Mouse (Mus musculus) neural tube, embryonic 14.5 days (tissue): ENCODE results near the gene Lamtor2. TPM values are rescaled to one million over a fixed set of nuclear protein-coding genes. Genes with fewer than 3 reads are reported as not detected.

Experiments
- ATAC-seq: fragments of 200-750 bp; cut with Nextera tagmentation; 2 replicates; pipeline ENCODE4 v1.8.0; 2017; ENCODE audit warnings: low read depth, mild to moderate bottlenecking, moderate TSS enrichment, moderate library complexity
- H3K27ac ChIP-seq: fragments of 300-500 bp; sonication (generic); 2 replicates; pipeline ENCODE4 v1.5.1; 2014; ENCODE audit warnings: low read depth, mild to moderate bottlenecking, control low read depth, low read length, moderate library complexity, mixed read lengths
- H3K27me3 ChIP-seq: fragments of 300-500 bp; sonication (generic); 2 replicates; pipeline ENCODE4 v1.6.1; 2014; ENCODE audit warnings: low read length; ENCODE audit not compliant: control insufficient read depth, insufficient read depth
- H3K36me3 ChIP-seq: fragments of 300-500 bp; sonication (generic); 2 replicates; pipeline ENCODE4 v1.6.1; 2014; ENCODE audit warnings: low read length, mixed read lengths; ENCODE audit not compliant: control insufficient read depth, insufficient read depth
- H3K4me1 ChIP-seq: fragments of 300-500 bp; sonication (generic); 2 replicates; pipeline ENCODE4 v1.6.1; 2014; ENCODE audit warnings: low read length; ENCODE audit not compliant: control insufficient read depth, insufficient read depth
- H3K4me2 ChIP-seq: fragments of 300-500 bp; sonication (generic); 2 replicates; pipeline ENCODE4 v1.6.1; 2014; ENCODE audit warnings: mild to moderate bottlenecking, low read depth, low read length, control low read depth
- H3K4me3 ChIP-seq: fragments of 300-500 bp; sonication (generic); 2 replicates; pipeline ENCODE4 v1.5.1; 2014; ENCODE audit warnings: low read depth, low read length, control low read depth, mixed read lengths
- H3K9ac ChIP-seq: fragments of 300-500 bp; sonication (generic); replicated peaks from 2 replicates; pipeline ENCODE4 v1.6.1; 2014; ENCODE audit warnings: low read depth, mild to moderate bottlenecking, control low read depth, low read length, mixed read lengths
- H3K9me3 ChIP-seq: fragments of 300-500 bp; sonication (generic); 2 replicates; pipeline ENCODE4 v1.6.1; 2016; ENCODE audit warnings: low read length; ENCODE audit not compliant: control insufficient read depth
- WGBS: fragments of 180-500 bp; shearing (Covaris S2); extraction: QIAGEN DNeasy Blood & Tissue Kit; methylation state at CpG from one replicate; pipeline ENCODE4 v1.1.7; 2014; 5-methylcytosine and 5-hydroxymethylcytosine counted together
- polyA plus RNA-seq: library from polyadenylated mRNA; unstranded; fragments of >200 nt; fragmentation: Nextera tagmentation; extraction: Ambion mirVana; gene quantifications from 2 replicates; pipeline ENCODE4 v1.2.1, GENCODE M21; 2014

Gene Lamtor2
- polyA plus RNA-seq, 1 experiment from 2014 or later = 97.0 TPM

- 98% methylated on average over 10 of the region's 10 CpGs for WGBS
- peaks cover 37% of the 10 kb centered on the region for H3K36me3 ChIP-seq
- no peak overlapping the region for H3K4me3 ChIP-seq
- no peaks in the 10 kb centered on the region for H3K9me3 ChIP-seq
- no peak overlapping the region for H3K9ac ChIP-seq
- H3K4me2 ChIP-seq = no peak overlapping the region
- no peak for ATAC-seq
- no peaks in the 10 kb centered on the region for H3K4me1 ChIP-seq
- no peaks in the 10 kb centered on the region for H3K27me3 ChIP-seq
- no peak overlapping the region for H3K27ac ChIP-seq
These were observed 17.5 kb upstream of the Lamtor2 start for GRCm38 (mm10) chr3:88570341-88570740.

- 96% methylated on average over 5 of the region's 5 CpGs for WGBS
- H3K4me1 ChIP-seq = no peaks in the 10 kb centered on the region
- no peaks in the 10 kb centered on the region for H3K27me3 ChIP-seq
- H3K9ac ChIP-seq = no peak overlapping the region
- H3K36me3 ChIP-seq = peaks cover 44% of the 10 kb centered on the region
- no peak overlapping the region for H3K27ac ChIP-seq
- no peak overlapping the region for H3K4me3 ChIP-seq
- H3K9me3 ChIP-seq = no peaks in the 10 kb centered on the region
- ATAC-seq = no peak
- H3K4me2 ChIP-seq = no peak overlapping the region
These were observed 16.8 kb upstream of the Lamtor2 start for GRCm38 (mm10) chr3:88569694-88570093.

GRCm38 (mm10) chr3:88569093-88569492, 16.2 kb upstream of the Lamtor2 start:
- no peaks in the 10 kb centered on the region for H3K9me3 ChIP-seq
- 93% methylated on average over 2 of the region's 2 CpGs for WGBS
- no peaks in the 10 kb centered on the region for H3K27me3 ChIP-seq
- H3K36me3 ChIP-seq = peaks cover 50% of the 10 kb centered on the region
- no peak overlapping the region for H3K4me2 ChIP-seq
- H3K4me3 ChIP-seq = no peak overlapping the region
- no peak overlapping the region for H3K27ac ChIP-seq
- H3K9ac ChIP-seq = no peak overlapping the region
- H3K4me1 ChIP-seq = no peaks in the 10 kb centered on the region
- ATAC-seq = no peak

- Histone ChIP-seq H3K4me1 (no peaks in the 10 kb centered on the region), H3K27me3 (no peaks in the 10 kb centered on the region), H3K9ac (no peak overlapping the region), H3K9me3 (no peaks in the 10 kb centered on the region), H3K27ac (no peak overlapping the region), H3K4me3 (no peak overlapping the region), H3K36me3 (peaks cover 55% of the 10 kb centered on the region), H3K4me2 (no peak overlapping the region)
- ATAC-seq = no peak
- WGBS = 100% methylated on average over 2 of the region's 2 CpGs
These were observed 15.7 kb upstream of the Lamtor2 start for GRCm38 (mm10) chr3:88568615-88569014.

GRCm38 (mm10) chr3:88567892-88568291, 15.0 kb upstream of the Lamtor2 start:
- H3K4me3 ChIP-seq = no peak overlapping the region
- H3K4me1 ChIP-seq = no peaks in the 10 kb centered on the region
- ATAC-seq = no peak
- no peak overlapping the region for H3K27ac ChIP-seq
- no peaks in the 10 kb centered on the region for H3K9me3 ChIP-seq
- H3K27me3 ChIP-seq = no peaks in the 10 kb centered on the region
- H3K9ac ChIP-seq = no peak overlapping the region
- no peak overlapping the region for H3K4me2 ChIP-seq
- WGBS = 98% methylated on average over 6 of the region's 6 CpGs
- peaks cover 61% of the 10 kb centered on the region for H3K36me3 ChIP-seq

GRCm38 (mm10) chr3:88566536-88567061, 13.7 kb upstream of the Lamtor2 start:
- H3K9ac ChIP-seq = no peak overlapping the region
- no peak overlapping the region for H3K4me2 ChIP-seq
- peaks cover 65% of the 10 kb centered on the region for H3K36me3 ChIP-seq
- no peak for ATAC-seq
- H3K27ac ChIP-seq = no peak overlapping the region
- H3K4me1 ChIP-seq = no peaks in the 10 kb centered on the region
- no peak overlapping the region for H3K4me3 ChIP-seq
- 91% methylated on average over 4 of the region's 4 CpGs for WGBS
- no peaks in the 10 kb centered on the region for H3K27me3 ChIP-seq
- H3K9me3 ChIP-seq = no peaks in the 10 kb centered on the region

GRCm38 (mm10) chr3:88566116-88566515, 13.2 kb upstream of the Lamtor2 start:
- no peak for ATAC-seq
- H3K9ac ChIP-seq = no peak overlapping the region
- no peaks in the 10 kb centered on the region for H3K27me3 ChIP-seq
- H3K4me1 ChIP-seq = no peaks in the 10 kb centered on the region
- no peak overlapping the region for H3K4me3 ChIP-seq
- peaks cover 65% of the 10 kb centered on the region for H3K36me3 ChIP-seq
- 94% methylated on average over 3 of the region's 3 CpGs for WGBS
- H3K4me2 ChIP-seq = no peak overlapping the region
- H3K9me3 ChIP-seq = no peaks in the 10 kb centered on the region
- H3K27ac ChIP-seq = no peak overlapping the region

GRCm38 (mm10) chr3:88563966-88564365, 11.1 kb upstream of the Lamtor2 start:
- Histone ChIP-seq H3K27me3 (no peaks in the 10 kb centered on the region), H3K4me2 (no peak overlapping the region), H3K36me3 (peaks cover 69% of the 10 kb centered on the region), H3K4me3 (no peak overlapping the region), H3K27ac (no peak overlapping the region), H3K9ac (no peak overlapping the region), H3K4me1 (no peaks in the 10 kb centered on the region), H3K9me3 (no peaks in the 10 kb centered on the region)
- no peak for ATAC-seq
- WGBS = 87% methylated on average over 7 of the region's 7 CpGs

GRCm38 (mm10) chr3:88563442-88563841, 10.6 kb upstream of the Lamtor2 start:
- H3K27ac ChIP-seq = no peak overlapping the region
- 54% methylated on average over 4 of the region's 4 CpGs for WGBS
- H3K36me3 ChIP-seq = peaks cover 66% of the 10 kb centered on the region

More at GRCm38 (mm10) chr3:88563442-88563841, 10.6 kb upstream of the Lamtor2 start:
- H3K27me3 ChIP-seq = no peaks in the 10 kb centered on the region
- no peaks in the 10 kb centered on the region for H3K4me1 ChIP-seq
- H3K4me3 ChIP-seq = no peak overlapping the region
- no peak overlapping the region for H3K9ac ChIP-seq
- ATAC-seq = no peak
- H3K9me3 ChIP-seq = no peaks in the 10 kb centered on the region
- H3K4me2 ChIP-seq = no peak overlapping the region
